8 mouse cellular contexts compared by ENCODE assay signal in genomic region chr16:17927351-17928082, GRCm38 (mm10). TPM values are rescaled to one million over a fixed set of nuclear protein-coding genes. Genes with fewer than 3 reads are reported as not detected.
DNase-seq lines count a peak whose midpoint lies in the region; ATAC-seq and TF ChIP-seq lines count a peak whose summit lies in the region.

No protein-coding gene starts in this region.

- no peaks in the 10 kb centered on the region for H3K9me3 ChIP-seq in intestine, embryonic 15.5 days
- H3K9me3 ChIP-seq in liver, postnatal 0 days (ENCODE audit: low read length): no peaks in the 10 kb centered on the region
- no peaks in the 10 kb centered on the region for H3K9me3 ChIP-seq in neural tube, embryonic 15.5 days (replicated peaks)

- peak; percentile 50 for ATAC-seq in intestine, embryonic 15.5 days
- ATAC-seq in liver, postnatal 0 days: peak; percentile 29
- peak; percentile 49 for ATAC-seq in neural tube, embryonic 15.5 days (ENCODE audit: low FRiP score)

- no peaks in the 10 kb centered on the region for H3K27me3 ChIP-seq in intestine, embryonic 15.5 days (replicated peaks)
- no peaks in the 10 kb centered on the region for H3K27me3 ChIP-seq in liver, postnatal 0 days (ENCODE audit: insufficient read depth, low read length)
- no peaks in the 10 kb centered on the region for H3K27me3 ChIP-seq in neural tube, embryonic 15.5 days (replicated peaks)

- H3K27ac ChIP-seq in intestine, embryonic 15.5 days: peak overlapping the region; percentile 96
- peak overlapping the region; percentile 87 for H3K27ac ChIP-seq in liver, postnatal 0 days (ENCODE audit: low read depth)
- H3K27ac ChIP-seq in neural tube, embryonic 15.5 days (replicated peaks): peak overlapping the region; percentile 89

- peaks cover 17% of the 10 kb centered on the region for H3K4me1 ChIP-seq in intestine, embryonic 15.5 days (replicated peaks)
- peaks cover 13% of the 10 kb centered on the region for H3K4me1 ChIP-seq in liver, postnatal 0 days (ENCODE audit: insufficient read depth)
- H3K4me1 ChIP-seq in neural tube, embryonic 15.5 days: peaks cover 46% of the 10 kb centered on the region

- H3K4me3 ChIP-seq in intestine, embryonic 15.5 days (replicated peaks): peak overlapping the region; percentile 83
- H3K4me3 ChIP-seq in liver, postnatal 0 days (ENCODE audit: low read depth, low read length): peak overlapping the region; percentile 71
- H3K4me3 ChIP-seq in neural tube, embryonic 15.5 days (replicated peaks): peak overlapping the region; percentile 89

- peak overlapping the region; percentile 96 for H3K4me2 ChIP-seq in intestine, embryonic 15.5 days (replicated peaks)
- H3K4me2 ChIP-seq in liver, postnatal 0 days (ENCODE audit: low read depth, low read length): peak overlapping the region; percentile 99
- H3K4me2 ChIP-seq in neural tube, embryonic 15.5 days: peak overlapping the region; percentile 98

- under 1% methylated on average over 72 of the region's 72 CpGs for WGBS in intestine, embryonic 15.5 days
- WGBS in liver, postnatal 0 days (ENCODE audit: insufficient replicate concordance): 3% methylated on average over 65 of the region's 72 CpGs
- under 1% methylated on average over 71 of the region's 72 CpGs for whole genome bisulfite sequencing in neural tube, embryonic 15.5 days

- peak; percentile 45 for DNase-seq in layer of hippocampus, adult 9-11 months
- no peak for DNase-seq in layer of hippocampus, adult 8-10 months (ENCODE audit: low spot score in 2 of 2)
- DNase-seq in adrenal gland, postnatal 25 days: peak; percentile 58
- peak; percentile 4 for DNase-seq in fibroblast of lung, adult 2 months (ENCODE audit: low read depth)
- peak; percentile 65 for DNase-seq in liver, postnatal 0 days
- peak; percentile 73 for DNase-seq in thymus, postnatal 4 days

- no peak for TF ChIP-seq EP300 in liver, postnatal 0 days (IDR thresholded peaks at IDR 0.05; ENCODE audit: low read depth)

- H3K36me3 ChIP-seq in intestine, embryonic 15.5 days: peaks cover 15% of the 10 kb centered on the region
- H3K36me3 ChIP-seq in liver, postnatal 0 days (replicated peaks; ENCODE audit: insufficient read depth, low read length): peaks cover 7% of the 10 kb centered on the region; the same call in 1 of the 2 replicates
- peaks cover 19% of the 10 kb centered on the region for H3K36me3 ChIP-seq in neural tube, embryonic 15.5 days

- H3K9ac ChIP-seq in intestine, embryonic 15.5 days: peak overlapping the region; percentile 82
- peak overlapping the region; percentile 78 for H3K9ac ChIP-seq in liver, postnatal 0 days (replicated peaks)
- peak overlapping the region; percentile 85 for H3K9ac ChIP-seq in neural tube, embryonic 15.5 days (replicated peaks)

- TF ChIP-seq CTCF in liver, postnatal 0 days (IDR thresholded peaks at IDR 0.05; ENCODE audit: low read depth): no peak

RNA-seq across cellular contexts. Expression of gene Slc25a1, which starts 0.5 kb away (rescaled TPM):
- 10 to 100 TPM; 37.8 to 57.7 (median 47.1) TPM for total RNA-seq in layer of hippocampus, adult 8-10 months (2022)
- 297 and 308 TPM in 2 replicates for total RNA-seq in adrenal gland, postnatal 25 days (2021)
- polyA plus RNA-seq in intestine, embryonic 15.5 days (2015; fragmentation: Nextera tagmentation; extraction: Ambion mirVana): 201 and 221 TPM in 2 replicates
- 77.7 and 78.3 TPM in 2 replicates for polyA plus RNA-seq in liver, postnatal 0 days (2015; fragmentation: Nextera tagmentation; extraction: Ambion mirVana)
- 187 and 221 TPM in 2 replicates for polyA plus RNA-seq in neural tube, embryonic 15.5 days (2015; fragmentation: Nextera tagmentation; extraction: Ambion mirVana)

RNA-seq across cellular contexts. Expression of gene Gsc2, which starts 12.7 kb away (rescaled TPM):
- total RNA-seq in layer of hippocampus, adult 8-10 months (2022): not detected
- not detected in 2 replicates for total RNA-seq in adrenal gland, postnatal 25 days (2021)
- polyA plus RNA-seq in intestine, embryonic 15.5 days (2015; fragmentation: Nextera tagmentation; extraction: Ambion mirVana): 0.14 TPM in 1 of 2 replicates, not detected in the other
- polyA plus RNA-seq in liver, postnatal 0 days (2015; fragmentation: Nextera tagmentation; extraction: Ambion mirVana): not detected in 2 replicates
- 0.15 TPM in 1 of 2 replicates, not detected in the other for polyA plus RNA-seq in neural tube, embryonic 15.5 days (2015; fragmentation: Nextera tagmentation; extraction: Ambion mirVana)

RNA-seq across cellular contexts. Expression of gene Ess2, which starts 16.4 kb away (rescaled TPM):
- 10 to 100 TPM; 28.5 to 33.3 (median 30.7) TPM for total RNA-seq in layer of hippocampus, adult 8-10 months (2022)
- total RNA-seq in adrenal gland, postnatal 25 days (2021): 19.4 and 21.0 TPM in 2 replicates
- polyA plus RNA-seq in intestine, embryonic 15.5 days (2015; fragmentation: Nextera tagmentation; extraction: Ambion mirVana): 29.7 and 29.8 TPM in 2 replicates
- polyA plus RNA-seq in liver, postnatal 0 days (2015; fragmentation: Nextera tagmentation; extraction: Ambion mirVana): 5.6 and 6.6 TPM in 2 replicates
- polyA plus RNA-seq in neural tube, embryonic 15.5 days (2015; fragmentation: Nextera tagmentation; extraction: Ambion mirVana): 40.7 and 42.5 TPM in 2 replicates

RNA-seq across cellular contexts. Expression of gene Tssk2, which starts 29.1 kb away (rescaled TPM):
- total RNA-seq in layer of hippocampus, adult 8-10 months (2022): not detected
- not detected in 2 replicates for total RNA-seq in adrenal gland, postnatal 25 days (2021)
- not detected in 2 replicates for polyA plus RNA-seq in intestine, embryonic 15.5 days (2015; fragmentation: Nextera tagmentation; extraction: Ambion mirVana)
- not detected in 2 replicates for polyA plus RNA-seq in liver, postnatal 0 days (2015; fragmentation: Nextera tagmentation; extraction: Ambion mirVana)
- not detected in 2 replicates for polyA plus RNA-seq in neural tube, embryonic 15.5 days (2015; fragmentation: Nextera tagmentation; extraction: Ambion mirVana)

RNA-seq across cellular contexts. Expression of gene Dgcr2, which starts 29.2 kb away (rescaled TPM):
- 100 to 1,000 TPM in 3 of 4 experiments, 10 to 100 TPM in 1; 97.2 to 106 (median 103) TPM for total RNA-seq in layer of hippocampus, adult 8-10 months (2022)
- 67.7 and 73.0 TPM in 2 replicates for total RNA-seq in adrenal gland, postnatal 25 days (2021)
- 68.2 and 70.7 TPM in 2 replicates for polyA plus RNA-seq in intestine, embryonic 15.5 days (2015; fragmentation: Nextera tagmentation; extraction: Ambion mirVana)
- 17.9 and 18.0 TPM in 2 replicates for polyA plus RNA-seq in liver, postnatal 0 days (2015; fragmentation: Nextera tagmentation; extraction: Ambion mirVana)
- 97.7 and 99.0 TPM in 2 replicates for polyA plus RNA-seq in neural tube, embryonic 15.5 days (2015; fragmentation: Nextera tagmentation; extraction: Ambion mirVana)

Comparison
In these comparisons a context has a peak if more than half of its experiments do, and no peak if none do; other contexts are left out.
1. DNase-seq: peak in layer of hippocampus, adult 9-11 months (single experiment), adrenal gland, postnatal 25 days (single experiment), fibroblast of lung, adult 2 months (single experiment), liver, postnatal 0 days (single experiment) and thymus, postnatal 4 days (single experiment); none in layer of hippocampus, adult 8-10 months (0 of 2).
2. Peak in every context shown above with its lines, with median percentiles within 50 percentile points of each other: ATAC-seq, H3K27ac ChIP-seq, H3K4me2 ChIP-seq, H3K4me3 ChIP-seq and H3K9ac ChIP-seq.